Mouse (Mus musculus) spleen, embryonic (tissue): ENCODE measurements around the gene Slc24a5.

Source experiments
- CTCF ChIA-PET: fragments of 350-600 bp; sonication (Branson Sonifier 250); formaldehyde crosslinking; loops from one replicate; lab custom pipeline; 2022; lab: Charles Lee

Gene Slc24a5

GRCm38 (mm10) chr2:125119381-125120110 lies 51.6 kb downstream of the Slc24a5 start:
- CTCF ChIA-PET, result no interaction called here

- CTCF ChIA-PET, result no interaction called here
Measured at GRCm38 (mm10) chr2:125122288-125122623, 54.3 kb downstream of the Slc24a5 start.

- CTCF ChIA-PET, result no interaction called here
Measured at GRCm38 (mm10) chr2:125122624-125123476, 54.9 kb downstream of the Slc24a5 start.

DNA sequence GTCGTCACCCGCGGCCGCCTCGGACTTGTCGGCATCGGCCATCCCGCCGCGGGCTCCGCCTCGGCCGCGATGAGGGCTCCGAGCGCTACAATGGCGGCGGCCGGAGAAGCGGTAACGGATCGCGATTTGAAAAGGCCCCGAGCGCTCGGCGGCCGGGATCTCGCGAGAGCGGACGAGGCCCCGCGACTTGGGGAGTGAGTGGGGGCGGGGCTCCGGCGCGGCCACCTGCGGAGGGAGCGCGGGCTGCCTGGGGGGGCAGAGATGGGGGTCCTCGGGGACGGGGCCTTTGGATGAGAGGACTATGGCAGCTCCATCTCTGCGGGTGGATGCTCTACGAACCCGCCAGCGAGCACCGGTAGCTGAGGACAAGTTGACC lies 55.5 kb downstream of the Slc24a5 start, which contains the start of gene Myef2:
Gene Myef2, minus strand, starts transcription at position 185 of the 376 bp plus-strand sequence.
- CTCF ChIA-PET, result no interaction called here

DNA sequence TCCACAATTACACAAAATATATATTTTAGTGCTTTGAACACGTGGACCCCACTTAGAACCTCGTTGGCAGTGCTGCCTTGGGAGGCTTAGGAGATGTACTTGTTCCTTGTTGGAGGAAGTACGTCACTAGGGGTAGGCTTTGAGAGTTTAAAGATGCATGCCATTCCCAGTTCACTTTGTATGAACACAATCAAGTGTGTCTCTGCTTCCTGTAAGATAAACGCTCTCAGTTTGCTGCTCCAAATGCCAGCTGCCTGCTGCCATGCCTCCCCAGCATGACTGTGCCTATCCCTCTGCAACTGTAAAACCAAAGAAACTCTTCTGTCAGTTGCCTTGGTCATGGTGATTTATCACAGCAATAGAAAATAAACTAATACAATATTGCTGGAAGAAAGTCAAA lies 57.9 kb downstream of the Slc24a5 start:
- CTCF ChIA-PET, result no interaction called here

DNA sequence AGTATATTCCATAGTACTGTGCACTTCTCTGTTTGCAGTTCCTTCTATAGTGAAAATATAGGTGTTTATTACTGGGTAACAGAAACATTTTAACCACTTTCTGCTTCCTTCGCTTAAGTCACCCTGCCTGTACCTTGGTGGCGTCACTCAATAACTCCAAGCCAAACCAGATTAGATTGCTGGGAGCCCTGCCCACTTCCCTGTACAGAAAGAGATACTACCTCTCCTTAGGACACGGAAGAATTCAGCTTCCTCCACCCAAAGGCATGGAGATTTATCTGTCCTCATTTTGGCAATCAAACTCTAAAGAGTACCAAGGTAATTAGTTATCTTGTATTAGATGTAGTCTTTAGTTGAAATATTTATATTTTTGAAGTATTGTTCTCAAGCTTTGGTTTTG lies 58.9 kb downstream of the Slc24a5 start:
- CTCF ChIA-PET, result no interaction called here

DNA sequence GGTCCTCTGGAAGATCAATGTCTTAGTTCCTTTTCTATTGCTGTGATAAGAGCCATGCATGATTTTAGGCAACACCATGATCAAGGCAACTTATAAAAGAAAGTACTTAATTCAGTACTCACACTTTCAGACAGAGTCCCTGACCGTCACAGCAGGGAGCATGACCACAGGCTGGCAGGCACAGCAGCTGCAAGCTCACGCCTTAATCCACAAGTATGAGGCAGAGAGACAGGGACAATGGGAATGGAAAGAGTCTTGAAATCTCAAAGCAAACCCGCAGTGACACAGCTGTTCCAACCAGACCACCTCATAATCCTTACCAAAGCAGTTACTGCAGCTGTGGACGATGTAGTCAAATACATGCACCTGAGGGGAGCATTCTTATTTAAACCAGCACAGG lies 66.2 kb downstream of the Slc24a5 start:
- CTCF ChIA-PET, result no interaction called here

- CTCF ChIA-PET, result no interaction called here
Measured at GRCm38 (mm10) chr2:125135903-125136811, 68.2 kb downstream of the Slc24a5 start, which contains the start of gene Ctxn2. Gene Ctxn2 (plus strand): TSS chr2:125136692.

GRCm38 (mm10) chr2:125136846-125137245 lies 68.9 kb downstream of the Slc24a5 start:
- CTCF ChIA-PET, result no interaction called here
